Mouse (Mus musculus) testis, adult 2 months (tissue): ENCODE data around the gene Nr2c2ap. TPM values are rescaled to one million over a fixed set of nuclear protein-coding genes. Genes with fewer than 3 reads are reported as not detected.

Experiments used
- H3K27ac ChIP-seq: fragments of 200-500 bp; 2 replicates; pipeline ENCODE4 v1.5.1; 2012; ENCODE audit warnings: low read depth, low read length; ENCODE audit not compliant: control insufficient read depth, insufficient read depth
- H3K27me3 ChIP-seq: fragments of 200-500 bp; 2 replicates; pipeline ENCODE4 v1.6.1; 2012; ENCODE audit warnings: mild to moderate bottlenecking, low read length, moderate library complexity; ENCODE audit not compliant: control insufficient read depth, insufficient read depth
- H3K36me3 ChIP-seq: fragments of 200-500 bp; 2 replicates; pipeline ENCODE4 v1.6.1; 2012; ENCODE audit warnings: mild to moderate bottlenecking, low read length; ENCODE audit not compliant: control insufficient read depth, insufficient read depth
- H3K4me1 ChIP-seq: fragments of 200-500 bp; 2 replicates; pipeline ENCODE4 v1.6.1; 2012; ENCODE audit warnings: low read length; ENCODE audit not compliant: control insufficient read depth, insufficient read depth
- H3K4me3 ChIP-seq: fragments of 200-500 bp; 2 replicates; pipeline ENCODE4 v1.5.1; 2012; ENCODE audit warnings: low read depth, mild to moderate bottlenecking, low read length, moderate library complexity, mixed read lengths; ENCODE audit not compliant: control insufficient read depth
- CTCF ChIP-seq: fragments of 200-500 bp; IDR thresholded peaks from 2 replicates; pipeline ENCODE4 v1.5.1; 2012; ENCODE audit warnings: low read depth, mild to moderate bottlenecking, inconsistent platforms, low read length, moderate library complexity; ENCODE audit not compliant: control insufficient read depth, insufficient read depth, insufficient replicate concordance
- POLR2A ChIP-seq: fragments of 200-500 bp; IDR thresholded peaks from 2 replicates; pipeline ENCODE4 v1.6.1; 2012; ENCODE audit warnings: low read depth, mild to moderate bottlenecking, inconsistent platforms, low read length, moderate library complexity; ENCODE audit not compliant: control insufficient read depth
- polyA plus RNA-seq: library from polyadenylated mRNA; depleted of rRNA; stranded (reverse); fragments of >200 nt; gene quantifications from 2 replicates; pipeline ENCODE4 v1.2.3, GENCODE M21; 2012

The Nr2c2ap gene
- polyA plus RNA-seq, 1 experiment = 3.8 TPM

DNA sequence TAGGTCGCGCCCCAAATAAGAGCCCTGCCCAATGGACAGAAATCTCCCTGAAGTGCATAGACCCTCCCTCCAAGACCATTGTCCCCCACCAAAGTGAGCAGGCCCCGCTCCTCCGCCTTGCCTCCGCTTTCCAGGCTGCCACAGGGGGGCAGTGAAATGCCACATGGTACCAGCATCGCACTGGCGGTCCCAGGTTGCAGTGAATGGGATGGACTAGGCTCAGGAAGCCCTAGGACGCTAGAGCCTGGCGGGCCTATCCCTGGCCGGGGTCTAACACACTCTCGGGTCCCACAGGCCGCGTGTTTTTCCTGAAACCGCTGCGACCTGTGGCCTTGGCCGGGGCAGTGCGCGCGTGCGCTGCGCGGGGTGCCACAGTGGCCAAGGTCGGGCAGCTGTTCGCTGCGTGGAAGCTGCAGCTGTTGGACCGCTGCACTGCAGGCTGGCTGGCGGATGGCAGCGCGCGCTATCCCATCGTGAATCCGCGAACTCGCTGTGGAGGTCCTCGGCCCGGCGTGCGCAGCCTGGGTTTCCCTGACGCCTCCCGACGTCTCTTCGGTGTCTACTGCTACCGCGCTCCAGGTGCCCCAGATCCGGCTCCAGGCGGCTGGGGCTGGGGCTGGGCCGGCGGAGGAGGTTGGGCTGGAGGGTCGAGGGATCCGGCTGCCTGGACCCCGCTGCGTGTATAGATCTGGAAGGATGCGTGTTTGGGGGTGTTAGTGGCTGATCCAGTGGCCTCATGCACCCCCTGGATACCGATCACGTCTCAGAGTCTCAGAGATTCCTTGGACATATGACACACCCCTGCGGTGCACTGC is 43.1 kb upstream of the Nr2c2ap start:
- H3K27me3 ChIP-seq = no peaks in the 10 kb centered on the region
- no peak overlapping the region for H3K27ac ChIP-seq
- peaks cover 32% of the 10 kb centered on the region for H3K4me1 ChIP-seq
- no peaks in the 10 kb centered on the region for H3K36me3 ChIP-seq
- H3K4me3 ChIP-seq = peak overlapping the region; percentile 19
- TF ChIP-seq POLR2A = no peak
- TF ChIP-seq CTCF = peak; percentile 29; the same call in 1 of the 2 replicates

DNA sequence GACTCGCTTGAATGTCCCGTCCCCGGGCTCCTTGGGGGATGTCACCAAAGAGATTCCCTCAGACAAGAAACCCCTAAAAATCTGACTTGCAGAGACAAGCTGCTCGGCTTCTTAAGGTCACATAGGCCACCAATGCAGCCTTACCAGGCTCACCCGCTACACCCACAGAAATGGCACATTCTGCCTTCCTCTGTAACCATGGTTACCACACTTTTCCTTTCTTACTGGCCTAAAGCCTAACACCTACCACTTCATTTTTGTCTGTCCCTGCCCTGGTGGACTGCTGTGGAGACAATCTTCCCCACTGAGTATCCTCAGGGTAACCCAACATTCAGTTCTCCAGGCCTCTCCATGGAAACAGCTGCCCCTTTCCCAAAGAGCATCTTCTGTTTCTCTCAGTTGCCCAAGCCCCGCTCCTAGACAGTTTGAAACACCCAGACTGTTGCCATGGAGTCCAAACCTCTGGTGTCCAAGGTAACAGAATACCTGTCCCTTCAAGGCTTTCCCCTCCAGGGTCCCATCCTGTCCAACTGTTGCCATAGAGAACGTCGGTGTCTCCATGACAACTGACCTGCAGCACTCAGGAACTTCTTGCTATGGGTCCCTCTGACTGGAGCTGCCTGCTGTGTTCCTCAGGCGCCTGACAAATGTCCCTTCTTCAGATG is 41.7 kb upstream of the Nr2c2ap start:
- no peak overlapping the region for H3K4me3 ChIP-seq
- H3K4me1 ChIP-seq = peaks cover 19% of the 10 kb centered on the region
- H3K27me3 ChIP-seq = no peaks in the 10 kb centered on the region
- no peaks in the 10 kb centered on the region for H3K36me3 ChIP-seq
- H3K27ac ChIP-seq = no peak overlapping the region
- TF ChIP-seq CTCF = no peak
- no peak for TF ChIP-seq POLR2A

DNA sequence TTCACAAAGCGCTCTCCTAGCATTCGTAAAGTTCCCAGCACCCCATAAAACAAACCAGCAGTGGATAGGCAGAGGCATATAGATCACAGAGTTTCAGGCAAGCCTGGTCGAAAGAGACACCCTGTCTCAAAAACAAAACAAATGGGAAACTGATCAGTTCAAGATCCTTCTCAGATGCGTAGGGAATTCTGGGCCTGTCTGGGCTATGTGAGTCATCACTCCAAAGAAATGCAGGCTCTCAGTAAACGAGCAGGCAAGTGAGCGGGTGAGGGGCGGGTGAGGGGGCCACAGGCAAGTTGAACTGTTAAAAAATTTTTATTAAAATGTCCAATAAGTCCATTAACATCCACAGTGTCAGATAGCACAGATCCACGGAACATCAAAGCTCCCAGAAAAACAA is 38.3 kb upstream of the Nr2c2ap start:
- TF ChIP-seq POLR2A = no peak
- TF ChIP-seq CTCF = no peak
- Histone ChIP-seq H3K27me3 (no peaks in the 10 kb centered on the region), H3K4me1 (peaks cover 10% of the 10 kb centered on the region), H3K36me3 (no peaks in the 10 kb centered on the region), H3K27ac (no peak overlapping the region), H3K4me3 (no peak overlapping the region)

DNA sequence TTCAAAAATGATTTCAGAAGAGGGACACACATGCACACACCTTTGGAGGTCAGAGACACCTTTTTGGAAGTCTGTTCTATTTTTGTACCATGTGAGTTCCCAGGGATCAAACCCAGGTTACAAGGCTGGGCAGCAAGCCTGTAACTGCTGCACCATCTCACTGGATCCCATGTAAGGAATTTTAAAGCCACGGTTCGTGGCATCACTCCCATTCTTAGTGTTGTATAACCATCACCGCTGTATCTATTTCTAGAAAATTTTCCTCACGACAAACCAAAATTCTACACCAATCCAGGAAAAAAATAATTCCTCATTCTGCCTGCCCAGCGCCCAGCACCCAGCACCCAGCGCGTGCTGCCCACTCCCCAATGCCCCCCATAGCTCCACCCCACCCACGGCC is 31.9 kb upstream of the Nr2c2ap start:
- Histone ChIP-seq H3K4me1 (no peaks in the 10 kb centered on the region), H3K27ac (no peak overlapping the region), H3K27me3 (no peaks in the 10 kb centered on the region), H3K36me3 (no peaks in the 10 kb centered on the region), H3K4me3 (no peak overlapping the region)
- no peak for TF ChIP-seq CTCF
- TF ChIP-seq POLR2A = no peak

DNA sequence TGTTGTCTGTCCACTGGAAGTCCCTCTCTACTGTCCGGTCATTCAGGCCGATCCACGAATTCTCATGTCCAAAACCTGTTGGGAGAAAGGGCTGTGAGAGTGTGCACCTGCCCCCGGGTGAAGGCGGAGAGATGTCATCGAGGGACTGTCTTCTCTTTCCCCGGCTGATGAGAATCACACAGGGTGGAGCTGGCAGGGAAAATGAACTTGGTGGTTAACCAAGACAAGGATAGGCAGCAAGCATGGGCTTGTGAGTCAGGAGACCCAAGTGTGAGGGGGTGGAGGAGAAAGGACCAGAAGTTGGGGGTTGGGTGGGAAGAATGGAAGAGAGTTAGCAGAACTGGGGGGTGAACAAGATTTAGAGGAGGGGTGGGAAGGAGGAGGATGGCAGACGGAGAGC is 30.9 kb upstream of the Nr2c2ap start:
- H3K27ac ChIP-seq = no peak overlapping the region
- no peak overlapping the region for H3K4me3 ChIP-seq
- H3K36me3 ChIP-seq = no peaks in the 10 kb centered on the region
- H3K4me1 ChIP-seq = no peaks in the 10 kb centered on the region
- no peaks in the 10 kb centered on the region for H3K27me3 ChIP-seq
- no peak for TF ChIP-seq CTCF
- TF ChIP-seq POLR2A = no peak

DNA sequence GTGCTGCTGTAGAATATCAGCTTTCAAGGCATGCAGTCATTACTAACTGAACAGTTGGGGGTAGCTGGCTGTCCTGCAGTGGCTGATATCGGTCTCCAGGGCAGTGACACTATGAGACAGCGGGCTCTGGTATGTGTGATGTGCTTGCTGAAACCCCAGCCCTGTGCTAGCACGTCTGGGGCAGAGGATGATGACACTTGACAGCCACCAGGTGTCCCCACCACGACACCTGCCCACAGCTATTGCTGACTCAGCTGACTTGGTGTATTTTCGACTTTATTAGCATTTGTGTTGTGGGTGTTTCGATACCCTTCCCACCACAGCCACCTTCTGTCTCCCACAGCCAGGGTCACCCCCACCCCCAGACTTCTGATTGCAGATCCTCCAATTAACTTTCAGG is 26.6 kb upstream of the Nr2c2ap start:
- Histone ChIP-seq H3K4me3 (no peak overlapping the region), H3K27ac (no peak overlapping the region), H3K27me3 (no peaks in the 10 kb centered on the region), H3K36me3 (no peaks in the 10 kb centered on the region), H3K4me1 (no peaks in the 10 kb centered on the region)
- TF ChIP-seq CTCF (peak; percentile 43; the same call in 1 of the 2 replicates), POLR2A (no peak)

DNA sequence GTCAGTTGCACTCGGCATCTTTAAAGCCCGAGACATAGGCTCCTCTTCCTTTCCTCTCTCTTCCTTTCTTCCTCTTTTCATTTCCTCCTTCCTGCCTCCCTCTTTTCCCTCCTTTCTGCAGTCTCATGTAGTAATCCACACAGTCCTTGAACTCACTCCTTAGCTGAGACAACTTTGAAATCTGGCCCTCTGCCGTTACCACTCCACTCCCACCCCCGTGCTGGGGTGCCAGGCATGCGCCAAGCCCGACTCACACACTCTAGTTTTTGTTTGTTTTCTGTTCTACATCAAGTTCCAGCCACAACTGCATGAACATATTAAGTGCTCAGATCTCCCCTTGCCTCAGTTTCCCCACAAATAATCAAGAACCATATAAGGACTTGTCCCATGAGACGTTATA is 26.2 kb upstream of the Nr2c2ap start:
- H3K36me3 ChIP-seq = no peaks in the 10 kb centered on the region

GRCm38 (mm10) chr8:70110451-70110850 is 20.7 kb upstream of the Nr2c2ap start:
- Histone ChIP-seq H3K4me3 (no peak overlapping the region; the same call in 1 of the 2 replicates), H3K4me1 (peaks cover 13% of the 10 kb centered on the region), H3K27me3 (no peaks in the 10 kb centered on the region; the same call in 1 of the 2 replicates), H3K36me3 (no peaks in the 10 kb centered on the region), H3K27ac (no peak overlapping the region)
- no peak for TF ChIP-seq POLR2A
- no peak for TF ChIP-seq CTCF

More for the DNA sequence above, 26.2 kb upstream of the Nr2c2ap start:
- Histone ChIP-seq H3K27me3 (no peaks in the 10 kb centered on the region), H3K4me3 (no peak overlapping the region), H3K4me1 (no peaks in the 10 kb centered on the region), H3K27ac (no peak overlapping the region)
- TF ChIP-seq CTCF (no peak), POLR2A (no peak)
